Mouse (Mus musculus) CH12.LX (cell line): ENCODE data around the gene Shld2.
A peak's percentile ranks its signal among the peaks of the same experiment; 100 is the strongest.

Experiments used
- CTCF ChIP-seq, 2 experiments: IDR thresholded peaks in 1 of 2; conservative IDR thresholded peaks in 1 of 2; 2 replicates each; pipeline ENCODE4 v1.5.1; 2011 to 2012; ENCODE audit warnings: low read depth in 2 of 2, low read length in 2 of 2, improper control_type of control experiment in 1 of 2, inconsistent platforms in 1 of 2, mild to moderate bottlenecking in 1 of 2, moderate library complexity in 1 of 2
- EP300 ChIP-seq: IDR thresholded peaks from 2 replicates; pipeline ENCODE4 v1.6.1; 2011; ENCODE audit warnings: low read length, improper control_type of control experiment
- ETS1 ChIP-seq: conservative IDR thresholded peaks from 2 replicates; pipeline ENCODE4 v1.6.1; 2012; ENCODE audit warnings: low read depth, mild to moderate bottlenecking, inconsistent platforms, low read length, improper control_type of control experiment, moderate library complexity
- MAZ ChIP-seq: IDR thresholded peaks from 2 replicates; pipeline ENCODE4 v1.6.1; 2012; ENCODE audit warnings: low read depth, mild to moderate bottlenecking, inconsistent platforms, low read length, improper control_type of control experiment, moderate library complexity
- POLR2A ChIP-seq: IDR thresholded peaks from 2 replicates; pipeline ENCODE4 v1.6.1; 2011; ENCODE audit warnings: low read depth, mild to moderate bottlenecking, improper control_type of control experiment, low read length
- SMC3 ChIP-seq: IDR thresholded peaks from 2 replicates; pipeline ENCODE4 v1.6.1; 2011; ENCODE audit warnings: low read depth, low read length, improper control_type of control experiment

- TF ChIP-seq POLR2A (no peak), ETS1 (no peak), SMC3 (peak; percentile 70), CTCF (conservative IDR thresholded peaks at IDR 0.05 in 1 of 2, IDR thresholded peaks at IDR 0.05 in 1 of 2; ENCODE audit: low read depth in 2 of 2, low read length in 2 of 2) (peak in 1 of 2 experiments; percentile 70; a peak in 3 of 4 replicates), MAZ (no peak), EP300 (no peak)
Measured at GRCm38 (mm10) chr14:34273280-34273679, 37.0 kb downstream of the Shld2 start.
